Mouse (Mus musculus) CH12.LX (cell line): ENCODE results near the gene Tmem138. TPM values are rescaled to one million over a fixed set of nuclear protein-coding genes. Genes with fewer than 3 reads are reported as not detected.
A peak's percentile ranks its signal among the peaks of the same experiment; 100 is the strongest.

Experiments
- DNase-seq: peaks from one replicate; pipeline ENCODE4 v3.0.0-alpha.2; 2013; ENCODE audit errors: extremely low read depth
- H3K27ac ChIP-seq: 2 replicates; pipeline ENCODE4 v1.5.1; 2012; ENCODE audit warnings: low read depth, mild to moderate bottlenecking, control low read depth, moderate library complexity; ENCODE audit not compliant: insufficient read depth
- H3K27me3 ChIP-seq: replicated peaks from 2 replicates; pipeline ENCODE3; 2012; ENCODE audit warnings: inconsistent platforms
- H3K36me3 ChIP-seq, 2 experiments: replicated peaks in 1 of 2; 2 replicates each; pipeline versions ENCODE3 to v1.6.1; 2012; ENCODE audit warnings: inconsistent platforms in 1 of 2, low read length in 1 of 2, mild to moderate bottlenecking in 1 of 2, mixed read lengths in 1 of 2, moderate library complexity in 1 of 2; ENCODE audit not compliant: control insufficient read depth in 1 of 2, insufficient read depth in 1 of 2
- H3K4me1 ChIP-seq, 2 experiments: 2 replicates each; pipeline ENCODE4 v1.6.1; 2012; ENCODE audit warnings: inconsistent platforms in 1 of 2, moderate library complexity in 1 of 2; ENCODE audit not compliant: insufficient read depth in 2 of 2, control insufficient read depth in 1 of 2
- H3K4me2 ChIP-seq: 2 replicates; pipeline ENCODE4 v1.6.1; 2012; ENCODE audit warnings: low read depth, mild to moderate bottlenecking, control low read depth; ENCODE audit not compliant: poor library complexity, insufficient read depth, severe bottlenecking
- H3K4me3 ChIP-seq, 3 experiments: fragments of 150-350 bp in 1 of 3; sonication (generic) in 1 of 3; replicated peaks in 1 of 3; 2 replicates each; pipeline versions ENCODE3 to v1.5.1; 2011 to 2012; ENCODE audit warnings: low read depth in 2 of 3, low read length in 2 of 3, mild to moderate bottlenecking in 2 of 3, moderate library complexity in 2 of 3, control low read depth in 1 of 3, improper control_type of control experiment in 1 of 3, inconsistent platforms in 1 of 3, mixed read lengths in 1 of 3; ENCODE audit not compliant: poor library complexity in 1 of 3
- H3K79me2 ChIP-seq: replicated peaks from 2 replicates; pipeline ENCODE4 v1.6.1; 2012; ENCODE audit warnings: mild to moderate bottlenecking, moderate library complexity; ENCODE audit not compliant: control insufficient read depth, poor library complexity, insufficient read depth, severe bottlenecking; ENCODE audit errors: extremely low read depth
- H3K9ac ChIP-seq: 2 replicates; pipeline ENCODE4 v1.6.1; 2012; ENCODE audit warnings: low read depth, mild to moderate bottlenecking, control low read depth, moderate library complexity; ENCODE audit not compliant: insufficient read depth
- H3K9me3 ChIP-seq: replicated peaks from 2 replicates; pipeline ENCODE3; 2012; ENCODE audit warnings: low read length, inconsistent platforms, mixed read lengths
- BHLHE40 ChIP-seq: IDR thresholded peaks from 2 replicates; pipeline ENCODE4 v1.6.1; 2011; ENCODE audit warnings: mild to moderate bottlenecking, low read depth, low read length, improper control_type of control experiment
- CHD1 ChIP-seq: IDR thresholded peaks from 2 replicates; pipeline ENCODE4 v1.6.1; 2012; ENCODE audit warnings: low read depth, low read length, improper control_type of control experiment, inconsistent platforms
- CHD2 ChIP-seq: IDR thresholded peaks from 2 replicates; pipeline ENCODE4 v1.6.1; 2011; ENCODE audit warnings: low read length, improper control_type of control experiment
- CTCF ChIP-seq, 2 experiments: IDR thresholded peaks in 1 of 2; conservative IDR thresholded peaks in 1 of 2; 2 replicates each; pipeline ENCODE4 v1.5.1; 2011 to 2012; ENCODE audit warnings: low read depth in 2 of 2, low read length in 2 of 2, improper control_type of control experiment in 1 of 2, inconsistent platforms in 1 of 2, mild to moderate bottlenecking in 1 of 2, moderate library complexity in 1 of 2
- E2F4 ChIP-seq: IDR thresholded peaks from 2 replicates; pipeline ENCODE4 v1.6.1; 2011; ENCODE audit warnings: low read depth, low read length, improper control_type of control experiment; ENCODE audit not compliant: insufficient replicate concordance
- ELF1 ChIP-seq: IDR thresholded peaks from 2 replicates; pipeline ENCODE4 v1.6.1; 2014; ENCODE audit warnings: low read depth, mild to moderate bottlenecking, inconsistent platforms, low read length, improper control_type of control experiment
- EP300 ChIP-seq: IDR thresholded peaks from 2 replicates; pipeline ENCODE4 v1.6.1; 2011; ENCODE audit warnings: low read length, improper control_type of control experiment
- ETS1 ChIP-seq: conservative IDR thresholded peaks from 2 replicates; pipeline ENCODE4 v1.6.1; 2012; ENCODE audit warnings: low read depth, mild to moderate bottlenecking, inconsistent platforms, low read length, improper control_type of control experiment, moderate library complexity
- GABPA ChIP-seq: IDR thresholded peaks from 2 replicates; pipeline ENCODE4 v1.6.1; 2012; ENCODE audit warnings: low read depth, low read length, improper control_type of control experiment, inconsistent platforms; ENCODE audit not compliant: insufficient replicate concordance
- HCFC1 ChIP-seq: IDR thresholded peaks from 2 replicates; pipeline ENCODE4 v1.6.1; 2012; ENCODE audit warnings: low read depth, mild to moderate bottlenecking, inconsistent platforms, low read length, improper control_type of control experiment
- IRF4 ChIP-seq: IDR thresholded peaks from 2 replicates; pipeline ENCODE4 v1.6.1; 2014; ENCODE audit warnings: low read depth, mild to moderate bottlenecking, inconsistent platforms, low read length, improper control_type of control experiment
- JUN ChIP-seq: IDR thresholded peaks from 2 replicates; pipeline ENCODE4 v1.6.1; 2011; ENCODE audit warnings: low read depth, mild to moderate bottlenecking, low read length, improper control_type of control experiment, moderate library complexity; ENCODE audit not compliant: insufficient read depth
- JUND ChIP-seq: conservative IDR thresholded peaks from 2 replicates; pipeline ENCODE4 v1.6.1; 2011; ENCODE audit warnings: low read depth, low read length, improper control_type of control experiment
- KAT2A ChIP-seq: IDR thresholded peaks from 2 replicates; pipeline ENCODE4 v1.6.1; 2012; ENCODE audit warnings: low read length, improper control_type of control experiment, inconsistent platforms; ENCODE audit not compliant: insufficient replicate concordance
- MAFK ChIP-seq: IDR thresholded peaks from 2 replicates; pipeline ENCODE4 v1.6.1; 2011; ENCODE audit warnings: low read length, improper control_type of control experiment; ENCODE audit not compliant: insufficient replicate concordance
- MAX ChIP-seq: IDR thresholded peaks from 2 replicates; pipeline ENCODE4 v1.6.1; 2011; ENCODE audit warnings: low read length, improper control_type of control experiment
- MAZ ChIP-seq: IDR thresholded peaks from 2 replicates; pipeline ENCODE4 v1.6.1; 2012; ENCODE audit warnings: low read depth, mild to moderate bottlenecking, inconsistent platforms, low read length, improper control_type of control experiment, moderate library complexity
- MEF2A ChIP-seq: IDR thresholded peaks from 2 replicates; pipeline ENCODE4 v1.6.1; 2014; ENCODE audit warnings: low read depth, mild to moderate bottlenecking, inconsistent platforms, low read length, improper control_type of control experiment, borderline replicate concordance
- MXI1 ChIP-seq: IDR thresholded peaks from 2 replicates; pipeline ENCODE4 v1.6.1; 2011; ENCODE audit warnings: mild to moderate bottlenecking, low read depth, low read length, improper control_type of control experiment
- MYC ChIP-seq: IDR thresholded peaks from 2 replicates; pipeline ENCODE4 v1.6.1; 2011; ENCODE audit warnings: low read depth, mild to moderate bottlenecking, improper control_type of control experiment, low read length
- NELFE ChIP-seq: IDR thresholded peaks from 2 replicates; pipeline ENCODE4 v1.6.1; 2011; ENCODE audit warnings: low read depth, low read length, improper control_type of control experiment
- NRF1 ChIP-seq: IDR thresholded peaks from 2 replicates; pipeline ENCODE4 v1.6.1; 2014; ENCODE audit warnings: low read depth, mild to moderate bottlenecking, inconsistent platforms, low read length, improper control_type of control experiment, moderate library complexity
- PAX5 ChIP-seq: IDR thresholded peaks from 2 replicates; pipeline ENCODE4 v1.6.1; 2012; ENCODE audit warnings: low read length, inconsistent platforms, mixed read lengths
- POLR2A ChIP-seq: IDR thresholded peaks from 2 replicates; pipeline ENCODE4 v1.6.1; 2011; ENCODE audit warnings: low read depth, mild to moderate bottlenecking, improper control_type of control experiment, low read length
- POLR2AphosphoS2 ChIP-seq: IDR thresholded peaks from 2 replicates; pipeline ENCODE4 v1.6.1; 2011; ENCODE audit warnings: low read depth, low read length, improper control_type of control experiment
- RAD21 ChIP-seq: IDR thresholded peaks from 2 replicates; pipeline ENCODE4 v1.6.1; 2011; ENCODE audit warnings: low read depth, mild to moderate bottlenecking, low read length, improper control_type of control experiment, moderate library complexity
- RCOR1 ChIP-seq: conservative IDR thresholded peaks from 2 replicates; pipeline ENCODE4 v1.6.1; 2012; ENCODE audit warnings: low read depth, mild to moderate bottlenecking, inconsistent platforms, low read length, improper control_type of control experiment
- SIN3A ChIP-seq: IDR thresholded peaks from 2 replicates; pipeline ENCODE4 v1.6.1; 2012; ENCODE audit warnings: low read length, improper control_type of control experiment, inconsistent platforms
- SMC3 ChIP-seq: IDR thresholded peaks from 2 replicates; pipeline ENCODE4 v1.6.1; 2011; ENCODE audit warnings: low read depth, low read length, improper control_type of control experiment
- TBP ChIP-seq: conservative IDR thresholded peaks from 2 replicates; pipeline ENCODE4 v1.6.1; 2011; ENCODE audit warnings: low read depth, low read length, improper control_type of control experiment
- TCF12 ChIP-seq: IDR thresholded peaks from 2 replicates; pipeline ENCODE4 v1.6.1; 2014; ENCODE audit warnings: low read depth, mild to moderate bottlenecking, inconsistent platforms, low read length, improper control_type of control experiment
- UBTF ChIP-seq: IDR thresholded peaks from 2 replicates; pipeline ENCODE4 v1.6.1; 2012; ENCODE audit warnings: low read depth, mild to moderate bottlenecking, inconsistent platforms, low read length, improper control_type of control experiment, moderate library complexity
- USF1 ChIP-seq: IDR thresholded peaks from 2 replicates; pipeline ENCODE4 v1.6.1; 2014; ENCODE audit warnings: low read depth, mild to moderate bottlenecking, inconsistent platforms, low read length, improper control_type of control experiment
- USF2 ChIP-seq: conservative IDR thresholded peaks from 2 replicates; pipeline ENCODE4 v1.6.1; 2011; ENCODE audit warnings: low read depth, low read length, improper control_type of control experiment
- ZC3H11A ChIP-seq: IDR thresholded peaks from 2 replicates; pipeline ENCODE4 v1.6.1; 2012; ENCODE audit warnings: low read depth, mild to moderate bottlenecking, inconsistent platforms, low read length, improper control_type of control experiment
- ZKSCAN1 ChIP-seq: IDR thresholded peaks from 2 replicates; pipeline ENCODE4 v1.6.1; 2012; ENCODE audit warnings: low read depth, inconsistent platforms, low read length, improper control_type of control experiment, borderline replicate concordance
- ZMIZ1 ChIP-seq: IDR thresholded peaks from 2 replicates; pipeline ENCODE4 v1.6.1; 2012; ENCODE audit warnings: low read depth, mild to moderate bottlenecking, inconsistent platforms, low read length, improper control_type of control experiment
- ZNF384 ChIP-seq: IDR thresholded peaks from 2 replicates; pipeline ENCODE4 v1.6.1; 2012; ENCODE audit warnings: low read depth, low read length, improper control_type of control experiment, inconsistent platforms
- dilution Hi-C: fragments of 300-500 bp; cut with MboI; formaldehyde crosslinking; loops from 2 replicates; pipeline ENCODE4 v1.14.3; 2020; ENCODE audit warnings: low sequenced_read_pairs; ENCODE audit not compliant: extremely low pct_unique_long_range_greater_than_20kb, extremely low pct_ligation_motif_present
- in situ Hi-C: fragments of 300-500 bp; cut with MboI; formaldehyde crosslinking; loops from 3 replicates; pipeline ENCODE4 v1.14.3; 2019; ENCODE audit warnings: low sequenced_read_pairs, low pct_ligation_motif_present, low pct_unique_long_range_greater_than_20kb, mixed read lengths
- polyA plus RNA-seq: library from polyadenylated mRNA; unstranded; fragments of >175 nt; gene quantifications from 2 replicates; pipeline ENCODE4 v1.2.1, GENCODE M21; 2012; ENCODE audit warnings: low read depth; ENCODE audit not compliant: insufficient read length
- total RNA-seq, 2 experiments: library from RNA; depleted of rRNA; stranded (reverse); fragments of 300-350 nt in 1 of 2; fragments of >200 nt in 1 of 2; gene quantifications; 2 replicates each; pipeline ENCODE4 v1.2.3; 2012 to 2014

Gene Tmem138
- total and polyA plus RNA-seq, 3 experiments, result 14.0 to 30.9 (median 14.7) TPM

- Histone ChIP-seq H3K27ac (peak within 1 kb of the TSS; percentile 73), H3K9ac (peak within 1 kb of the TSS; percentile 96), H3K4me1 (peaks cover 13 to 65% of the 10 kb centered on the region in 2 experiments), H3K36me3 (peaks cover 27 to 42% of the 10 kb centered on the region in 2 experiments), H3K27me3 (no peaks in the 10 kb centered on the region), H3K9me3 (no peaks in the 10 kb centered on the region), H3K4me3 (peak within 1 kb of the TSS; percentile 79 to 98 (median 93)), H3K4me2 (peak within 1 kb of the TSS; percentile 96), H3K79me2 (peaks cover 40% of the 10 kb centered on the region)
- dilution Hi-C loops, result no loop called here
- in situ Hi-C loops, result no loop called here
- TF ChIP-seq ZMIZ1, result peak; percentile 97
- TF ChIP-seq TCF12, result peak; percentile 96
- TF ChIP-seq CHD2, result peak; percentile 73
- TF ChIP-seq SMC3, result peak; percentile 33; the same call in 1 of the 2 replicates
- no peak for TF ChIP-seq EP300
- peak; percentile 98 for TF ChIP-seq SIN3A
- peak; percentile 92 for TF ChIP-seq KAT2A
- TF ChIP-seq MXI1, result peak; percentile 98
- no peak for TF ChIP-seq USF2
- peak; percentile 91 for TF ChIP-seq HCFC1
- TF ChIP-seq MAX, result peak; percentile 86
- TF ChIP-seq IRF4, result peak; percentile 69
- TF ChIP-seq UBTF, result no peak; the same call in 1 of the 2 replicates
- peak; percentile 51 for TF ChIP-seq USF1
- TF ChIP-seq ZC3H11A, result no peak
- TF ChIP-seq JUN, result no peak
- peak; percentile 98 for TF ChIP-seq NELFE
- no peak; the same call in 1 of the 2 replicates for TF ChIP-seq RCOR1
- peak; percentile 28; the same call in 1 of the 2 replicates for TF ChIP-seq ZNF384
- peak; percentile 75 for TF ChIP-seq MEF2A
- TF ChIP-seq POLR2A, result peak; percentile 98
- peak; percentile 92; the same call in 1 of the 2 replicates for TF ChIP-seq POLR2AphosphoS2
- no peak; the same call in 1 of the 2 replicates for TF ChIP-seq RAD21
- TF ChIP-seq ZKSCAN1, result no peak
- TF ChIP-seq TBP, result peak; percentile 85
- TF ChIP-seq PAX5, result no peak
- peak; percentile 35; the same call in 1 of the 2 replicates for TF ChIP-seq ETS1
- peak; percentile 89 for TF ChIP-seq MYC
- TF ChIP-seq MAFK, result no peak; the same call in 1 of the 2 replicates
- no peak; the same call in 1 of the 2 replicates for TF ChIP-seq CHD1
- TF ChIP-seq BHLHE40, result peak; percentile 47; the same call in 1 of the 2 replicates
- no peak for TF ChIP-seq E2F4
- peak in 1 of 2 experiments; percentile 59; a peak in 2 of 4 replicates for TF ChIP-seq CTCF (conservative IDR thresholded peaks at IDR 0.05 in 1 of 2, IDR thresholded peaks at IDR 0.05 in 1 of 2; ENCODE audit: low read depth in 2 of 2, low read length in 2 of 2)
- peak; percentile 60 for TF ChIP-seq NRF1
- TF ChIP-seq MAZ, result peak; percentile 89
- TF ChIP-seq ELF1, result peak; percentile 85
- no peak for TF ChIP-seq JUND
- peak; percentile 83 for TF ChIP-seq GABPA
- DNase-seq, result peak; percentile 98
Observed at GRCm38 (mm10) chr19:10605293-10605900, 28.2 kb upstream of the Tmem138 start, which contains the start of the genes Ddb1 and Tkfc. Ddb1 (plus strand) TSS chr19:10605327. Tkfc (minus strand) TSS chr19:10605654.
